Mouse (Mus musculus) cerebellum, postnatal 25 days (tissue): ENCODE measurements at regions not wholly inside any gene's neighbourhood (a gene's known extent, or its start where the extent isn't known, plus 50 kb on each side); places are given as distances from the start of the nearest gene placed in this dataset.

ENCODE experiments used
- DNase-seq, 2 experiments: peaks; one replicate each; pipeline ENCODE4 v3.0.0; 2021; ENCODE audit warnings: mixed read lengths in 2 of 2

- no peak for DNase-seq
Measured at GRCm38 (mm10) chr5:126974565-126974964, 267.0 kb upstream of the Tmem132c start.

GRCm38 (mm10) chr5:126995577-126995976, 246.0 kb upstream of the Tmem132c start:
- DNase-seq = peak in 1 of 2 experiments; percentile 17

GRCm38 (mm10) chr5:127014166-127014565, 227.4 kb upstream of the Tmem132c start:
- no peak for DNase-seq

GRCm38 (mm10) chr5:127016467-127017060, 225.0 kb upstream of the Tmem132c start:
- peak; percentile 15 to 21 for DNase-seq

GRCm38 (mm10) chr5:127017971-127018370, 223.6 kb upstream of the Tmem132c start:
- DNase-seq = peak; percentile 56 to 60

GRCm38 (mm10) chr5:127036472-127036871, 205.1 kb upstream of the Tmem132c start:
- DNase-seq = no peak

- DNase-seq = no peak
Measured at GRCm38 (mm10) chr5:127057770-127058169, 183.8 kb upstream of the Tmem132c start.

- DNase-seq = no peak
Measured at GRCm38 (mm10) chr5:127074327-127074726, 167.3 kb upstream of the Tmem132c start.
